Mouse (Mus musculus): ENCODE measurements around the gene Gm5426. TPM values are rescaled to one million over a fixed set of nuclear protein-coding genes. Genes with fewer than 3 reads are reported as not detected.
"Not testable (repeated sequence)": the region's sequence is repeated elsewhere in the genome, so short reads cannot be mapped to it uniquely, and the experiment has no call there.

Gm5426 gene
- not detected in 2 replicates for polyA plus RNA-seq (2015; fragmentation: Nextera tagmentation; extraction: Ambion mirVana)

DNA sequence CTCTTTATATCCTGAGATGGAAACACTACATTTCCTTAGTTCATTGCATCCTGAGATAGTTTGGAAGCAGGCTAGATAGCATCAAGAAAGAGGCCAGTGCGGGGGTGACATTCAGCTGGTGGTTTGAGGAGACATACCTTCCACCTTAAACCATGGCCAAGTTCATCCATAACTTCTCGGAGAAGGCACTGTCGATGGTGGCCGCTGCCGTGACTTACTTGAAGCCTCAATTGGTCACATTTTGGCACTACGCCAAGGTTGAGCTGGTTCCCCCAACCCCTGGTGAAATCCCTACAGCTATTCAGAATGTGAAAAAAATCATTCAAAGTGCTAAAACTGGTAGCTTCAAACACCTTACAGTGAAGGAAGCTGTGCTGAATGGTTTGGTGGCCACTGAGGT lies at the start of gene Gm5426:
Gene Gm5426, plus strand, starts transcription at position 153 of the 400 bp plus-strand sequence.
- not testable (repeated sequence) for H3K27me3 ChIP-seq (replicated peaks; ENCODE audit: control insufficient read depth, insufficient read depth, low read length); H3K4me1 ChIP-seq (replicated peaks; ENCODE audit: control insufficient read depth, insufficient read depth, low read length); H3K4me2 ChIP-seq (ENCODE audit: low read length); ATAC-seq; H3K4me3 ChIP-seq (replicated peaks; ENCODE audit: low read length); H3K9me3 ChIP-seq (ENCODE audit: control insufficient read depth, low read length); H3K9ac ChIP-seq (replicated peaks; ENCODE audit: low read depth, low read length); H3K36me3 ChIP-seq (ENCODE audit: control insufficient read depth, insufficient read depth); H3K27ac ChIP-seq (ENCODE audit: low read length)
- WGBS = 95% methylated on average over 6 of the region's 6 CpGs

DNA sequence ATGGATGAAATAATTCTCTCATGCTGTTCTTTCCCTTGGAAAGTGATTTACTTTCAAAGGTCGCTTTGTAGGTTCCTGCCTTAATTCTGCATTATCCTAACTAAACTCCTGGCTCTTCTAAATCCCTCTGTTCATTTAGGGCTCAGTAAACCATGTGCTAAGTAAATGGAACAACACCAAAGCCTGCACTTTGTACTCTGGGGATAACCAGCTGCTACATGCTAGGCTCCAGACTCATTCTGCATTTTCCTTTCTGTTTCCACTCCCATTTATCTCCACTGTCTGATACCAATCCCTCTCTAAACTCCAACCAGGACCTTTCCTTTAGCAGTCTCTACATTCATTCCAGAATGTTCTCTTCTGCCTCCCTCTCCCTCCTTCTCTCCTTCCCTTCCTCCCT lies 46.7 kb upstream of the Gm5426 start:
- no peak overlapping the region for H3K27ac ChIP-seq (ENCODE audit: low read length)
- H3K4me2 ChIP-seq (ENCODE audit: low read length) = no peak overlapping the region
- H3K4me3 ChIP-seq (replicated peaks; ENCODE audit: low read length) = no peak overlapping the region
- WGBS = 27% methylated on average over 1 of the region's 1 CpGs
- no peaks in the 10 kb centered on the region for H3K27me3 ChIP-seq (replicated peaks; ENCODE audit: control insufficient read depth, insufficient read depth, low read length)
- no peaks in the 10 kb centered on the region for H3K9me3 ChIP-seq (ENCODE audit: control insufficient read depth, low read length)
- H3K36me3 ChIP-seq (ENCODE audit: control insufficient read depth, insufficient read depth) = no peaks in the 10 kb centered on the region
- ATAC-seq = no peak
- H3K9ac ChIP-seq (replicated peaks; ENCODE audit: low read depth, low read length) = no peak overlapping the region
- 0 out of 2 replicates have a peak, but pooled peaks cover 6% of the 10 kb centered on the region for H3K4me1 ChIP-seq (replicated peaks; ENCODE audit: control insufficient read depth, insufficient read depth, low read length)

DNA sequence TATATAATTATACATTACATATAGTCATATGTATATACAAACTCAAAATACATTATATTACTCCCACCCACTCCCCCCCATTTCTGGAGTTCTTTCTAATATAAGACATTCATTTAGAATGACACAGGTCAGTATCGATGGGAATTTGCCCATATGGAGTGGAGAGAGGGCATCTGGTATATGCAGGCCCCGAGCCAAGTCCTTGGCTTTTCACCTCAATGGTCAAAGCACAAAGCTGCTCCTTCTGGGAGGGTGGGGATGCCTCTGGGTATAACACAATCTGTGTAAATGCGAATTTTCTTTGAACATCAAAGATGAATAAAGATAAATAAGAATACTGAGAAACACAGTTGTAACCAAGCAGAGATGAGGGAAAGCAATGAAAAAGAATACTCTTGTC lies 46.0 kb upstream of the Gm5426 start:
- no peaks in the 10 kb centered on the region for H3K27me3 ChIP-seq (replicated peaks; ENCODE audit: control insufficient read depth, insufficient read depth, low read length)
- no peak overlapping the region for H3K9ac ChIP-seq (replicated peaks; ENCODE audit: low read depth, low read length)
- 75% methylated on average over 3 of the region's 3 CpGs for WGBS
- H3K4me3 ChIP-seq (replicated peaks; ENCODE audit: low read length) = no peak overlapping the region
- no peak overlapping the region for H3K4me2 ChIP-seq (ENCODE audit: low read length)
- H3K4me1 ChIP-seq (replicated peaks; ENCODE audit: control insufficient read depth, insufficient read depth, low read length) = 0 out of 2 replicates have a peak, but pooled peaks cover 6% of the 10 kb centered on the region
- H3K27ac ChIP-seq (ENCODE audit: low read length) = no peak overlapping the region
- no peaks in the 10 kb centered on the region for H3K36me3 ChIP-seq (ENCODE audit: control insufficient read depth, insufficient read depth)
- no peaks in the 10 kb centered on the region for H3K9me3 ChIP-seq (ENCODE audit: control insufficient read depth, low read length)
- ATAC-seq = no peak

DNA sequence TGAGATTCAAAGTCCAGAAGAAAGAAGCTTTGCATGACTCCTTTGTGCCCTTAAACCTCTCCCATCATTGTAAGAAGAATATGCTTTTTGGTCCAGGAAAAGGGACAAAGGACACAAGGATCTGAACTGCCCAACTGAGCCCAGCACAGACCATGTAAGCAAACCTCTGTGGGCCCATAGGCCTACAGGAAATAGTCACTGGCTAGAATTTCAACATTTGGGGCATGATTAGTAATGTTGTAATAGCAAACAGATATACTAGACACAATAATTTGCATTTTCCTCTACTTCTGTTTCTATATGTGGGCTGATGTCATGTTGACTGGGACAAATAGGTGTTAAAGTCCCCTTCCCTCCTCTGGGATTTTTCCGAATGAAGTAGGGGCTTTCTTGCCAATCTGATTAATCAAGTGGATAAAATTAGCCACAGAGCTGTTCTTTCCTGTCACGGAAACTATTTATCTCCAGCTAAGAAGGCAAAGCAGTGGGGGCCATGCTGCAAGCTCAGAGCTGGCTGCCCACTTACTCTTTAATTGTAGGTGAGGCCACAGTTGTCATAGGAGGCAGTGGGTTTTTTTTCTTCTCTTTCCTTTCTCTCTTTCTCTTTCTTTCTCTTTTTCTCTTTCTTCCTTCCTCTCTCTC lies 42.4 kb upstream of the Gm5426 start:
- no peak overlapping the region for H3K4me2 ChIP-seq (ENCODE audit: low read length)
- no peaks in the 10 kb centered on the region for H3K36me3 ChIP-seq (ENCODE audit: control insufficient read depth, insufficient read depth)
- 0 out of 2 replicates have a peak, but pooled peaks cover 6% of the 10 kb centered on the region for H3K4me1 ChIP-seq (replicated peaks; ENCODE audit: control insufficient read depth, insufficient read depth, low read length)
- H3K4me3 ChIP-seq (replicated peaks; ENCODE audit: low read length) = no peak overlapping the region
- WGBS = 9% methylated on average over 2 of the region's 2 CpGs
- H3K27ac ChIP-seq (ENCODE audit: low read length) = no peak overlapping the region
- ATAC-seq = peak; percentile 57; the same call in 1 of the 2 replicates
- H3K9ac ChIP-seq (replicated peaks; ENCODE audit: low read depth, low read length) = no peak overlapping the region
- no peaks in the 10 kb centered on the region for H3K27me3 ChIP-seq (replicated peaks; ENCODE audit: control insufficient read depth, insufficient read depth, low read length)
- no peaks in the 10 kb centered on the region for H3K9me3 ChIP-seq (ENCODE audit: control insufficient read depth, low read length)

DNA sequence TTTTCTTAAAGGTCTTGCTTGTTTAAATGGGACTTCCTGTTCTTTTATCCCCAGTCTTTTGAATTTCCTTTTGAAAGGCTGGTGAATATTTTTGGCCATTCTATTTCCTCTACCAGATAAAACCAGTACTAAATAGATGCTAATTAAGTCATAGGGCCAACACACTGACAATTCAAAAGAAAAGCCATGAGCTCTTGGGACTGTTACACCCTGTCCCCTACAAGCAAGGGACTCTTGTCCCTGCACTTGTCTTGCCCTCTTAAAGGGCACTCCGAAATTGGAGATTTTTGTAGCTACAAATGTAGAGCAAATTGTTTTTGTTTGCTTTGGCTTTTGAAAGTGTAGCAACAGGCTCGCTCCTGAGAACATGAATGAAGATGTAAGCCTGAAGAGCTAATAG lies 41.8 kb upstream of the Gm5426 start:
- H3K9ac ChIP-seq (replicated peaks; ENCODE audit: low read depth, low read length) = no peak overlapping the region
- no peaks in the 10 kb centered on the region for H3K9me3 ChIP-seq (ENCODE audit: control insufficient read depth, low read length)
- 32% methylated on average over 2 of the region's 2 CpGs for WGBS
- 0 out of 2 replicates have a peak, but pooled peaks cover 6% of the 10 kb centered on the region for H3K4me1 ChIP-seq (replicated peaks; ENCODE audit: control insufficient read depth, insufficient read depth, low read length)
- H3K4me3 ChIP-seq (replicated peaks; ENCODE audit: low read length) = no peak overlapping the region
- no peak overlapping the region for H3K4me2 ChIP-seq (ENCODE audit: low read length)
- no peak overlapping the region for H3K27ac ChIP-seq (ENCODE audit: low read length)
- ATAC-seq = peak; percentile 76; the same call in 1 of the 2 replicates
- H3K27me3 ChIP-seq (replicated peaks; ENCODE audit: control insufficient read depth, insufficient read depth, low read length) = no peaks in the 10 kb centered on the region
- H3K36me3 ChIP-seq (ENCODE audit: control insufficient read depth, insufficient read depth) = no peaks in the 10 kb centered on the region

- Histone ChIP-seq H3K4me3 (replicated peaks; ENCODE audit: low read length) (no peak overlapping the region), H3K9me3 (ENCODE audit: control insufficient read depth, low read length) (no peaks in the 10 kb centered on the region), H3K4me2 (ENCODE audit: low read length) (no peak overlapping the region), H3K9ac (replicated peaks; ENCODE audit: low read depth, low read length) (no peak overlapping the region), H3K4me1 (replicated peaks; ENCODE audit: control insufficient read depth, insufficient read depth, low read length) (0 out of 2 replicates have a peak, but pooled peaks cover 6% of the 10 kb centered on the region), H3K27me3 (replicated peaks; ENCODE audit: control insufficient read depth, insufficient read depth, low read length) (no peaks in the 10 kb centered on the region), H3K27ac (ENCODE audit: low read length) (no peak overlapping the region), H3K36me3 (ENCODE audit: control insufficient read depth, insufficient read depth) (no peaks in the 10 kb centered on the region)
- WGBS = 89% methylated on average over 7 of the region's 7 CpGs
- ATAC-seq = no peak
These were observed 39.7 kb upstream of the Gm5426 start for GRCm38 (mm10) chr10:96096730-96097129.

DNA sequence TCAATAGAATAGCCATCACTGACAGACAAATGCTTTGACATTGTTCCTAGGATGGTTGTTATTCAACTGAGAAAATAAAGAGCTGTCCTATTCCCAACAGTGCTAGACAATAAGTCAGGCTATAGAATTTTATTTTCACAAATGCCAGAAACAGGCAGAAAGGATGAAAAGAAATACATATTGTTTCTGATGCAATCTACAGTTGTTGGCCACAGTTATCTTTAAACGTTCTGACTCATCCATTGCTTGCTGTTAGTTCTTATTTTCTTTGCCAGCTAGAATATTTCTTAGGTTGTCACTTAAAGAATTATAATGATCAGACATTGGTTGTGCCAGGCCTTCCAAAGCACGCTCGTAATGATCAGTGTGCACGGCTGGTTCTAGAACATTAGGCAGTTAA lies 35.4 kb upstream of the Gm5426 start:
- Histone ChIP-seq H3K9me3 (ENCODE audit: control insufficient read depth, low read length) (no peaks in the 10 kb centered on the region), H3K4me2 (ENCODE audit: low read length) (no peak overlapping the region), H3K4me1 (replicated peaks; ENCODE audit: control insufficient read depth, insufficient read depth, low read length) (no peaks in the 10 kb centered on the region), H3K4me3 (replicated peaks; ENCODE audit: low read length) (no peak overlapping the region), H3K27me3 (replicated peaks; ENCODE audit: control insufficient read depth, insufficient read depth, low read length) (no peaks in the 10 kb centered on the region), H3K27ac (ENCODE audit: low read length) (no peak overlapping the region), H3K9ac (replicated peaks; ENCODE audit: low read depth, low read length) (no peak overlapping the region), H3K36me3 (ENCODE audit: control insufficient read depth, insufficient read depth) (no peaks in the 10 kb centered on the region)
- no peak for ATAC-seq
- 35% methylated on average over 4 of the region's 4 CpGs for WGBS

GRCm38 (mm10) chr10:96104158-96104557 lies 32.2 kb upstream of the Gm5426 start:
- H3K4me2 ChIP-seq (ENCODE audit: low read length) = no peak overlapping the region
- H3K36me3 ChIP-seq (ENCODE audit: control insufficient read depth, insufficient read depth) = no peaks in the 10 kb centered on the region
- H3K27ac ChIP-seq (ENCODE audit: low read length) = no peak overlapping the region
- 44% methylated on average over 3 of the region's 3 CpGs for whole genome bisulfite sequencing
- no peak overlapping the region for H3K4me3 ChIP-seq (replicated peaks; ENCODE audit: low read length)
- H3K27me3 ChIP-seq (replicated peaks; ENCODE audit: control insufficient read depth, insufficient read depth, low read length) = no peaks in the 10 kb centered on the region
- no peaks in the 10 kb centered on the region for H3K4me1 ChIP-seq (replicated peaks; ENCODE audit: control insufficient read depth, insufficient read depth, low read length)
- no peaks in the 10 kb centered on the region for H3K9me3 ChIP-seq (ENCODE audit: control insufficient read depth, low read length)
- ATAC-seq = no peak
- no peak overlapping the region for H3K9ac ChIP-seq (replicated peaks; ENCODE audit: low read depth, low read length)

DNA sequence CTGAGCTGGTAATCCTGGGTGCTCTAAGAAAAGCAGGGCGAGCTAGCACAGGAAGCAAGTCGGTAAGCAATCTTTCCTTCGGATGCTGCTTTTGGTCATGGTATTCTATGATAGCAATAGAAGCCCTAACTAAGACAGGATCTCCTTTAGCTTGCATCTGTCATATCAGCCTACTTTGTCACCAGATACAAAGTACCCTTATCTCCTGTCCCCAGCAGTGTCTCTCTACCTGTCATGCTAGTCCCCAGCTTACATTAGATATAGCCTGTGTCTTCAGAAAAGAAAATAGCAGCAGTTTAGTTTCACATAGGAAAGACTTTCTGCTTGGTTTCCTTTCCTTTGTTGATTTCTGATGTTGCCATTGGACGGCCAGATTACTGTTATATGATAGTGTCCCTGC lies 31.8 kb upstream of the Gm5426 start:
- Histone ChIP-seq H3K27ac (ENCODE audit: low read length) (no peak overlapping the region), H3K4me1 (replicated peaks; ENCODE audit: control insufficient read depth, insufficient read depth, low read length) (no peaks in the 10 kb centered on the region), H3K4me2 (ENCODE audit: low read length) (no peak overlapping the region), H3K9ac (replicated peaks; ENCODE audit: low read depth, low read length) (no peak overlapping the region), H3K4me3 (replicated peaks; ENCODE audit: low read length) (no peak overlapping the region), H3K36me3 (ENCODE audit: control insufficient read depth, insufficient read depth) (no peaks in the 10 kb centered on the region), H3K9me3 (ENCODE audit: control insufficient read depth, low read length) (no peaks in the 10 kb centered on the region), H3K27me3 (replicated peaks; ENCODE audit: control insufficient read depth, insufficient read depth, low read length) (no peaks in the 10 kb centered on the region)
- ATAC-seq = no peak
- WGBS = 92% methylated on average over 4 of the region's 4 CpGs

- Histone ChIP-seq H3K4me2 (ENCODE audit: low read length) (no peak overlapping the region), H3K9me3 (ENCODE audit: control insufficient read depth, low read length) (no peaks in the 10 kb centered on the region), H3K27me3 (replicated peaks; ENCODE audit: control insufficient read depth, insufficient read depth, low read length) (no peaks in the 10 kb centered on the region), H3K4me1 (replicated peaks; ENCODE audit: control insufficient read depth, insufficient read depth, low read length) (no peaks in the 10 kb centered on the region), H3K9ac (replicated peaks; ENCODE audit: low read depth, low read length) (no peak overlapping the region), H3K4me3 (replicated peaks; ENCODE audit: low read length) (no peak overlapping the region), H3K27ac (ENCODE audit: low read length) (no peak overlapping the region), H3K36me3 (ENCODE audit: control insufficient read depth, insufficient read depth) (no peaks in the 10 kb centered on the region)
- WGBS = 85% methylated on average over 2 of the region's 2 CpGs
- ATAC-seq = no peak
These were observed 31.3 kb upstream of the Gm5426 start for GRCm38 (mm10) chr10:96105124-96105523.
